Mouse (Mus musculus) kidney, adult 2 months (tissue): Measurements from ENCODE around the gene Camk2g.

ENCODE experiments used
- CTCF ChIP-seq: fragments of 200-500 bp; conservative IDR thresholded peaks from 2 replicates; pipeline ENCODE4 v1.5.1; 2011; ENCODE audit warnings: low read depth, mild to moderate bottlenecking, control low read depth, low read length, moderate library complexity, mixed read lengths; ENCODE audit not compliant: insufficient read depth, insufficient read length
- POLR2A ChIP-seq: fragments of 200-500 bp; IDR thresholded peaks from one replicate; pipeline ENCODE4 v1.6.1; 2011; ENCODE audit warnings: low read depth, low read length, control low read depth

- TF ChIP-seq POLR2A (no peak), CTCF (no peak)
These were observed 15.4 kb downstream of the Camk2g start for GRCm38 (mm10) chr14:20778496-20778895.
